In the genomic region with DNA sequence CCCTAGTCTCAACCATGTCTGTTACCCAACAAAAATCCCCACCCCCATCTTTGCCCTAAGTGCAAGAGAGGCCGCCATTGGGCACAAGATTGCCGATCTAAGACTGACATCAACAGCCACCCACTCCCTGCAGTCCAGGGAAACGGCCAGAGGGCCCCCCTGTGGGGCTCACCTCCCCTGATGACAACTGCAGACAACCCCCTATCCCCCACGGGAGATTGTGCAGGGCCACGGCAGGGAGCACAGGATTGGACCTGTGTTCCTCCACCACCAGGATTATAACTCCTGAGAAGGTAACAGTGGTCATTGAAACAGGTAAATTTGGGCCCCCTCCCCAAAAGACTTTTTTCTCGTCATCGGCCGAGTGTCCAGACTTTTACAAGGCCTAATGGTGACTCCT, we compare ENCODE assay signal across 4 mouse cellular contexts.
DNase-seq lines count a peak whose midpoint lies in the region.

No protein-coding gene starts in this region.

- DNase-seq in cerebellum, adult 11-12 months: peak; percentile 30
- peak; percentile 26 for DNase-seq in cerebellum, adult 9-10 months
- peak; percentile 28 for DNase-seq in cerebellum, adult 9-11 months
- DNase-seq in heart, adult 11 months: peak; percentile 58

Comparison
In these comparisons a context has a peak if more than half of its experiments do, and no peak if none do; other contexts are left out.
1. Peak in every context shown above with its lines: DNase-seq.